ENCODE assay signal across 10 mouse cellular contexts in genomic region chr4:148154982-148155381, GRCm38 (mm10). TPM values are rescaled to one million over a fixed set of nuclear protein-coding genes. Genes with fewer than 3 reads are reported as not detected.
DNase-seq lines count a peak whose midpoint lies in the region; ATAC-seq and TF ChIP-seq lines count a peak whose summit lies in the region.
"Had no signal": no experiment of that assay in that cellular context is flagged by ENCODE, and none has a peak within 500 bp of the region (broad histone marks: within the 10 kb centered on the region; RNA-seq: fewer than 3 reads in every experiment).

No protein-coding gene starts in this region.

- WGBS in embryonic facial prominence, embryonic 11.5 days = 62% methylated on average over 3 of the region's 3 CpGs
- 65% methylated on average over 3 of the region's 3 CpGs for WGBS in embryonic facial prominence, embryonic 10.5 days
- 49% methylated on average over 3 of the region's 3 CpGs for WGBS in liver, adult 2 months
- WGBS in liver, embryonic 12.5 days (ENCODE audit: insufficient replicate concordance) = 51% methylated on average over 3 of the region's 3 CpGs

- H3K79me2 ChIP-seq in liver, adult 2 months (ENCODE audit: control insufficient read depth, insufficient read depth, low read length) = no peaks in the 10 kb centered on the region
- H3K79me2 ChIP-seq in MEL (ENCODE audit: control insufficient read depth, insufficient read depth, low read length, poor library complexity) = no peaks in the 10 kb centered on the region; the same call in 1 of the 2 replicates

- peak; percentile 59 for DNase-seq in embryonic facial prominence, embryonic 11.5 days (ENCODE audit: low spot score)
- DNase-seq in embryonic facial prominence, embryonic 10.5 days (ENCODE audit: low spot score) = no peak
- peak; percentile 38 for DNase-seq in liver, adult 2 months (ENCODE audit: extremely low read depth, low read depth, low spot score)
- peak; percentile 70 for DNase-seq in MEL (ENCODE audit: low read depth, low spot score)
- peak; percentile 51 to 82 for DNase-seq in kidney, postnatal 36 days
- no peak for DNase-seq in neural tube, embryonic 10.5 days (ENCODE audit: extremely low spot score, low spot score)
- DNase-seq in ovary, postnatal 10 days (ENCODE audit: low spot score) = no peak

- no peaks in the 10 kb centered on the region; the same call in 1 of the 2 replicates for H3K4me1 ChIP-seq in embryonic facial prominence, embryonic 11.5 days (ENCODE audit: control insufficient read depth, insufficient read depth, low read length)
- H3K4me1 ChIP-seq in embryonic facial prominence, embryonic 10.5 days = peaks cover 42% of the 10 kb centered on the region
- peaks cover 13% of the 10 kb centered on the region for H3K4me1 ChIP-seq in liver, adult 2 months (ENCODE audit: control insufficient read depth, insufficient read depth, low read length)
- peaks cover 53% of the 10 kb centered on the region for H3K4me1 ChIP-seq in liver, embryonic 12.5 days
- H3K4me1 ChIP-seq in MEL (ENCODE audit: control insufficient read depth in 1 of 2, insufficient read depth in 2 of 2, low read length in 2 of 2) = peaks cover 3 to 5% of the 10 kb centered on the region in 2 experiments; a peak in 2 of 4 replicates

- H3K4me2 ChIP-seq in embryonic facial prominence, embryonic 11.5 days (ENCODE audit: low read depth, low read length) = no peak overlapping the region
- H3K4me2 ChIP-seq in liver, embryonic 12.5 days = no peak overlapping the region
- H3K4me2 ChIP-seq: hindbrain, embryonic 13.5 days had no signal

- H3K9ac ChIP-seq in embryonic facial prominence, embryonic 11.5 days (replicated peaks; ENCODE audit: low read length) = no peak overlapping the region
- H3K9ac ChIP-seq in liver, adult 2 months (ENCODE audit: low read depth, low read length) = no peak overlapping the region
- H3K9ac ChIP-seq in liver, embryonic 12.5 days = no peak overlapping the region
- no peak overlapping the region for H3K9ac ChIP-seq in MEL (ENCODE audit: control insufficient read depth, low read depth, low read length, poor library complexity, severe bottlenecking)
- H3K9ac ChIP-seq: hindbrain, embryonic 13.5 days had no signal

- H3K36me3 ChIP-seq in embryonic facial prominence, embryonic 11.5 days (replicated peaks; ENCODE audit: control insufficient read depth, insufficient read depth, low read depth, low read length) = no peaks in the 10 kb centered on the region; the same call in 1 of the 2 replicates
- peaks cover 48% of the 10 kb centered on the region for H3K36me3 ChIP-seq in embryonic facial prominence, embryonic 10.5 days (replicated peaks)
- no peaks in the 10 kb centered on the region for H3K36me3 ChIP-seq in liver, adult 2 months (ENCODE audit: control insufficient read depth, insufficient read depth, low read length)
- H3K36me3 ChIP-seq in liver, embryonic 12.5 days = no peaks in the 10 kb centered on the region
- no peaks in the 10 kb centered on the region; a peak in 1 of 4 replicates for H3K36me3 ChIP-seq in MEL (ENCODE audit: control insufficient read depth in 1 of 2, insufficient read depth in 2 of 2, low read length in 2 of 2)

- peak; percentile 38; the same call in 1 of the 2 replicates for TF ChIP-seq CTCF in liver, adult 2 months (IDR thresholded peaks at IDR 0.05; ENCODE audit: low read depth, low read length)
- TF ChIP-seq CTCF in MEL (IDR thresholded peaks at IDR 0.05 in 2 of 3, conservative IDR thresholded peaks at IDR 0.05 in 1 of 3; ENCODE audit: control insufficient read depth in 1 of 3, insufficient read depth in 1 of 3, low read depth in 2 of 3, low read length in 3 of 3, poor library complexity in 1 of 3, severe bottlenecking in 1 of 3) = peak; percentile 19 to 71 (median 53); a peak in 5 of 6 replicates

- TF ChIP-seq POLR2A in liver, adult 2 months (IDR thresholded peaks at IDR 0.05; ENCODE audit: extremely low read depth, insufficient read depth, low read length) = no peak
- TF ChIP-seq POLR2A in MEL (IDR thresholded peaks at IDR 0.05; ENCODE audit: control insufficient read depth in 1 of 2, insufficient read depth in 1 of 2, low read depth in 1 of 2, low read length in 2 of 2, poor library complexity in 1 of 2) = no peak

- peak; percentile 7 for TF ChIP-seq RAD21 in MEL (IDR thresholded peaks at IDR 0.05; ENCODE audit: low read depth, low read length)

- no peaks in the 10 kb centered on the region for H3K27me3 ChIP-seq in embryonic facial prominence, embryonic 11.5 days (ENCODE audit: control insufficient read depth, insufficient read depth, low read length)
- peaks cover 19% of the 10 kb centered on the region for H3K27me3 ChIP-seq in embryonic facial prominence, embryonic 10.5 days (replicated peaks; ENCODE audit: low read depth, poor library complexity, severe bottlenecking)
- H3K27me3 ChIP-seq in liver, adult 2 months (ENCODE audit: control insufficient read depth, insufficient read depth, low read length) = no peaks in the 10 kb centered on the region
- peaks cover 22% of the 10 kb centered on the region for H3K27me3 ChIP-seq in liver, embryonic 12.5 days (replicated peaks)
- no peaks in the 10 kb centered on the region for H3K27me3 ChIP-seq in MEL (ENCODE audit: control insufficient read depth in 1 of 2, insufficient read depth in 2 of 2, low read length in 2 of 2)
- H3K27me3 ChIP-seq: hindbrain, embryonic 13.5 days; Patski had no signal

- no peak overlapping the region for H3K27ac ChIP-seq in embryonic facial prominence, embryonic 11.5 days (replicated peaks; ENCODE audit: low read depth, low read length)
- H3K27ac ChIP-seq in embryonic facial prominence, embryonic 10.5 days (replicated peaks) = no peak overlapping the region
- no peak overlapping the region for H3K27ac ChIP-seq in liver, adult 2 months (replicated peaks; ENCODE audit: insufficient read depth, low read depth, low read length)
- H3K27ac ChIP-seq in liver, embryonic 12.5 days = no peak overlapping the region
- no peak overlapping the region for H3K27ac ChIP-seq in MEL (ENCODE audit: control insufficient read depth, low read depth, low read length)
- H3K27ac ChIP-seq: hindbrain, embryonic 13.5 days had no signal

- TF ChIP-seq EP300 in MEL (IDR thresholded peaks at IDR 0.05; ENCODE audit: low read depth in 1 of 2, low read length in 2 of 2) = no peak

- no peaks in the 10 kb centered on the region for H3K9me3 ChIP-seq in embryonic facial prominence, embryonic 11.5 days (replicated peaks; ENCODE audit: control insufficient read depth, low read length)
- no peaks in the 10 kb centered on the region for H3K9me3 ChIP-seq in embryonic facial prominence, embryonic 10.5 days
- no peaks in the 10 kb centered on the region for H3K9me3 ChIP-seq in liver, embryonic 12.5 days (replicated peaks)
- H3K9me3 ChIP-seq in MEL (replicated peaks; ENCODE audit: insufficient read depth, low read length) = no peaks in the 10 kb centered on the region
- H3K9me3 ChIP-seq: hindbrain, embryonic 13.5 days had no signal

- H3K4me3 ChIP-seq in embryonic facial prominence, embryonic 11.5 days (ENCODE audit: low read depth, low read length) = no peak overlapping the region
- H3K4me3 ChIP-seq in embryonic facial prominence, embryonic 10.5 days = no peak overlapping the region
- H3K4me3 ChIP-seq in liver, adult 2 months (ENCODE audit: insufficient read depth, low read depth, low read length) = no peak overlapping the region
- H3K4me3 ChIP-seq in liver, embryonic 12.5 days = no peak overlapping the region
- no peak overlapping the region for H3K4me3 ChIP-seq in MEL (ENCODE audit: control insufficient read depth in 1 of 2, insufficient read depth in 1 of 2, low read depth in 2 of 2, low read length in 2 of 2)
- H3K4me3 ChIP-seq: hindbrain, embryonic 13.5 days had no signal

- no peak for ATAC-seq in embryonic facial prominence, embryonic 11.5 days (replicated peaks; ENCODE audit: insufficient number of reproducible peaks, low FRiP score, low TSS enrichment, low read depth)
- no peak for ATAC-seq in liver, embryonic 12.5 days
- ATAC-seq: Patski had no signal

RNA-seq across cellular contexts. Expression of gene Fbxo6, which starts 3.0 kb away (rescaled TPM):
- polyA plus RNA-seq in embryonic facial prominence, embryonic 11.5 days (2014; fragmentation: Nextera tagmentation; extraction: Ambion mirVana) = 9.8 and 11.3 TPM in 2 replicates
- polyA plus RNA-seq in embryonic facial prominence, embryonic 10.5 days (2016; fragmentation: Nextera tagmentation; extraction: Ambion mirVana) = 8.3 and 10.6 TPM in 2 replicates
- 35.0 and 38.7 TPM in 2 replicates for total RNA-seq in liver, adult 2 months (2014; rRNA removed)
- polyA plus RNA-seq in liver, adult 2 months (2012; rRNA removed) = 91.9 and 97.2 TPM in 2 replicates
- polyA plus RNA-seq in liver, embryonic 12.5 days (2016; fragmentation: Nextera tagmentation; extraction: Ambion mirVana) = 20.5 and 28.7 TPM in 2 replicates
- total RNA-seq in MEL (2012; rRNA removed) = 35.1 and 37.3 TPM in 2 replicates
- 10 to 100 TPM in 1 of 2 experiments, not detected in 1; 62.6 TPM for polyA plus RNA-seq in MEL (2012; ENCODE audit: insufficient read depth in 1 of 2, insufficient read length in 2 of 2, low read depth in 1 of 2, low replicate concordance in 2 of 2, missing spikeins in 1 of 2)

RNA-seq across cellular contexts. Expression of gene Fbxo44, which starts 5.3 kb away (rescaled TPM):
- polyA plus RNA-seq in embryonic facial prominence, embryonic 11.5 days (2014; fragmentation: Nextera tagmentation; extraction: Ambion mirVana) = 24.0 and 25.1 TPM in 2 replicates
- polyA plus RNA-seq in embryonic facial prominence, embryonic 10.5 days (2016; fragmentation: Nextera tagmentation; extraction: Ambion mirVana) = 18.0 and 21.3 TPM in 2 replicates
- total RNA-seq in liver, adult 2 months (2014; rRNA removed) = 1.9 and 2.7 TPM in 2 replicates
- polyA plus RNA-seq in liver, adult 2 months (2012; rRNA removed) = 2.2 and 3.4 TPM in 2 replicates
- polyA plus RNA-seq in liver, embryonic 12.5 days (2016; fragmentation: Nextera tagmentation; extraction: Ambion mirVana) = 1.6 and 1.7 TPM in 2 replicates
- total RNA-seq in MEL (2012; rRNA removed) = 2.3 and 3.2 TPM in 2 replicates
- 1 to 10 TPM in 1 of 2 experiments, not detected in 1; 6.2 TPM for polyA plus RNA-seq in MEL (2012; ENCODE audit: insufficient read depth in 1 of 2, insufficient read length in 2 of 2, low read depth in 1 of 2, low replicate concordance in 2 of 2, missing spikeins in 1 of 2)

RNA-seq across cellular contexts. Expression of gene Fbxo2, which starts 5.4 kb away (rescaled TPM):
- polyA plus RNA-seq in embryonic facial prominence, embryonic 11.5 days (2014; fragmentation: Nextera tagmentation; extraction: Ambion mirVana) = 1.5 and 1.9 TPM in 2 replicates
- polyA plus RNA-seq in embryonic facial prominence, embryonic 10.5 days (2016; fragmentation: Nextera tagmentation; extraction: Ambion mirVana) = 0.82 and 1.1 TPM in 2 replicates
- 0.18 TPM in 1 of 2 replicates, not detected in the other for total RNA-seq in liver, adult 2 months (2014; rRNA removed)
- 0.14 and 0.23 TPM in 2 replicates for polyA plus RNA-seq in liver, adult 2 months (2012; rRNA removed)
- 0.43 and 0.50 TPM in 2 replicates for polyA plus RNA-seq in liver, embryonic 12.5 days (2016; fragmentation: Nextera tagmentation; extraction: Ambion mirVana)
- 0.35 and 0.46 TPM in 2 replicates for total RNA-seq in MEL (2012; rRNA removed)
- 1 to 10 TPM in 1 of 2 experiments, not detected in 1; 2.7 TPM for polyA plus RNA-seq in MEL (2012; ENCODE audit: insufficient read depth in 1 of 2, insufficient read length in 2 of 2, low read depth in 1 of 2, low replicate concordance in 2 of 2, missing spikeins in 1 of 2)

RNA-seq across cellular contexts. Expression of gene Draxin, which starts 24.5 kb away (rescaled TPM):
- polyA plus RNA-seq in embryonic facial prominence, embryonic 11.5 days (2014; fragmentation: Nextera tagmentation; extraction: Ambion mirVana) = 1.2 and 2.2 TPM in 2 replicates
- polyA plus RNA-seq in embryonic facial prominence, embryonic 10.5 days (2016; fragmentation: Nextera tagmentation; extraction: Ambion mirVana) = 1.5 and 2.4 TPM in 2 replicates
- not detected in 2 replicates for total RNA-seq in liver, adult 2 months (2014; rRNA removed)
- polyA plus RNA-seq in liver, adult 2 months (2012; rRNA removed) = not detected in 2 replicates
- 0.08 TPM in 2 replicates for polyA plus RNA-seq in liver, embryonic 12.5 days (2016; fragmentation: Nextera tagmentation; extraction: Ambion mirVana)
- 0.03 and 0.08 TPM in 2 replicates for total RNA-seq in MEL (2012; rRNA removed)
- under 1 TPM in 1 of 2 experiments, not detected in 1; 0.17 TPM for polyA plus RNA-seq in MEL (2012; ENCODE audit: insufficient read depth in 1 of 2, insufficient read length in 2 of 2, low read depth in 1 of 2, low replicate concordance in 2 of 2, missing spikeins in 1 of 2)

RNA-seq across cellular contexts. Expression of gene Mad2l2, which starts 24.8 kb away (rescaled TPM):
- polyA plus RNA-seq in embryonic facial prominence, embryonic 11.5 days (2014; fragmentation: Nextera tagmentation; extraction: Ambion mirVana) = 75.3 and 83.4 TPM in 2 replicates
- polyA plus RNA-seq in embryonic facial prominence, embryonic 10.5 days (2016; fragmentation: Nextera tagmentation; extraction: Ambion mirVana) = 63.3 and 67.3 TPM in 2 replicates
- total RNA-seq in liver, adult 2 months (2014; rRNA removed) = 8.1 and 8.9 TPM in 2 replicates
- polyA plus RNA-seq in liver, adult 2 months (2012; rRNA removed) = 49.6 and 58.5 TPM in 2 replicates
- polyA plus RNA-seq in liver, embryonic 12.5 days (2016; fragmentation: Nextera tagmentation; extraction: Ambion mirVana) = 24.2 and 25.5 TPM in 2 replicates
- 28.4 and 28.6 TPM in 2 replicates for total RNA-seq in MEL (2012; rRNA removed)
- 10 to 100 TPM in 1 of 2 experiments, not detected in 1; 44.8 TPM for polyA plus RNA-seq in MEL (2012; ENCODE audit: insufficient read depth in 1 of 2, insufficient read length in 2 of 2, low read depth in 1 of 2, low replicate concordance in 2 of 2, missing spikeins in 1 of 2)

Comparison
In these comparisons a context has a peak if more than half of its experiments do, and no peak if none do; other contexts are left out.
1. DNase-seq: peak in embryonic facial prominence, embryonic 11.5 days (single experiment), liver, adult 2 months (single experiment), MEL (single experiment) and kidney, postnatal 36 days (2 of 2); none in embryonic facial prominence, embryonic 10.5 days (single experiment), neural tube, embryonic 10.5 days (single experiment) and ovary, postnatal 10 days (single experiment).